Mouse (Mus musculus): ENCODE results near the gene Fmnl1. TPM values are rescaled to one million over a fixed set of nuclear protein-coding genes. Genes with fewer than 3 reads are reported as not detected.

Fmnl1 gene
- polyA plus RNA-seq, 1 experiment from 2014 or later = 1.5 TPM

DNA sequence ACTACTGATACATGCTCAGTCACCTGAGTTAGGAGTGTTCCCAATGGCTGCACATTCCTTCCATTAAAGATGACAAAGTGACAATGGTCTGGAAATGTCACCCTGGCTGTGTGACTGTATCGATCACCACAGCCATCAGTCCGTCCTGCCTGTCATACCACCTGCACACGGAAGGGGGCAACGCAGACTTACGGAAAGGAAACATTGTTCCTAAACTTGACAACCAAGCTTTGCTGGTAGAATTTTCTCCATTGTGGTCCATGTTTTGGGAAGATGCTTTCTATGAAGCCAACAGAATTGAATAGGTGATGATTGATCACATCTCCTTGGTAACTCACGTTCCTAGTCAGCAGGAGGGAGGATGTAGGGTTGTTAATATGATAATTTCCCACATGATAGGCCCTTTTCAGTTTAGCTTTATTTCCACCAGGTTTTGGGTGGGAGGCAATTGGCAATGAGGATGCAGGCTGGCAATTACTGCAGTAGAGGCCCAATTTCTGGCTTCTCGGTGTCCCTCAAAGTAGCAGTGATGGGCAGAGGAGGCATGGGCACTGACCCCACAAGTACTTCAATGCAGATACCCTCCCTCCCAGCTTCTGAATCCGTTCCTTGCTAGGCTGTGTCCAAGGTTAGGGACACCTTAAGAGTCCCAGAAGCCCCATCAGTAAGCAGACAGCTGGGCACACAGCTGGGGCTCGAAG is 2.1 kb upstream of the Fmnl1 start:
- no peaks in the 10 kb centered on the region for H3K36me3 ChIP-seq
- H3K4me2 ChIP-seq = no peak overlapping the region
- H3K27me3 ChIP-seq = peaks cover 31% of the 10 kb centered on the region
- no peaks in the 10 kb centered on the region for H3K9me3 ChIP-seq (replicated peaks)
- no peak overlapping the region for H3K27ac ChIP-seq
- WGBS = 24% methylated on average over 9 of the region's 9 CpGs
- peaks cover 24% of the 10 kb centered on the region for H3K4me1 ChIP-seq (replicated peaks)
- no peak overlapping the region for H3K4me3 ChIP-seq
- ATAC-seq (replicated peaks; ENCODE audit: insufficient number of reproducible peaks, insufficient read depth, low FRiP score, low read depth) = no peak
- H3K9ac ChIP-seq = no peak overlapping the region

GRCm38 (mm10) chr11:103169664-103170063 is 1.2 kb upstream of the Fmnl1 start:
- ATAC-seq (replicated peaks; ENCODE audit: insufficient number of reproducible peaks, insufficient read depth, low FRiP score, low read depth) = no peak
- peaks cover 23% of the 10 kb centered on the region for H3K4me1 ChIP-seq (replicated peaks)
- no peak overlapping the region for H3K4me3 ChIP-seq
- peaks cover 31% of the 10 kb centered on the region for H3K27me3 ChIP-seq
- H3K36me3 ChIP-seq = no peaks in the 10 kb centered on the region
- 90% methylated on average over 5 of the region's 5 CpGs for WGBS
- H3K9ac ChIP-seq = no peak overlapping the region
- H3K4me2 ChIP-seq = 0 out of 2 replicates have a peak overlapping the region, but pooled peaks have one; percentile 96
- H3K27ac ChIP-seq = no peak overlapping the region
- H3K9me3 ChIP-seq (replicated peaks) = no peaks in the 10 kb centered on the region

GRCm38 (mm10) chr11:103170111-103170493 is 805 bp upstream of the Fmnl1 start:
- H3K4me2 ChIP-seq = peak overlapping the region; percentile 96
- H3K9ac ChIP-seq = no peak overlapping the region
- H3K4me1 ChIP-seq (replicated peaks) = peaks cover 27% of the 10 kb centered on the region
- peaks cover 31% of the 10 kb centered on the region for H3K27me3 ChIP-seq
- H3K36me3 ChIP-seq = no peaks in the 10 kb centered on the region
- ATAC-seq (replicated peaks; ENCODE audit: insufficient number of reproducible peaks, insufficient read depth, low FRiP score, low read depth) = no peak
- no peak overlapping the region for H3K27ac ChIP-seq
- H3K9me3 ChIP-seq (replicated peaks) = no peaks in the 10 kb centered on the region
- 56% methylated on average over 3 of the region's 3 CpGs for WGBS
- peak overlapping the region; percentile 65 for H3K4me3 ChIP-seq

- no peaks in the 10 kb centered on the region for H3K9me3 ChIP-seq (replicated peaks)
- WGBS = 3% methylated on average over 23 of the region's 23 CpGs
- H3K36me3 ChIP-seq = no peaks in the 10 kb centered on the region
- H3K4me3 ChIP-seq = peak overlapping the region; percentile 65
- peak overlapping the region; percentile 96 for H3K4me2 ChIP-seq
- H3K27ac ChIP-seq = peak overlapping the region; percentile 39; the same call in 1 of the 2 replicates
- peaks cover 31% of the 10 kb centered on the region for H3K27me3 ChIP-seq
- peak overlapping the region; percentile 72 for H3K9ac ChIP-seq
- H3K4me1 ChIP-seq (replicated peaks) = peaks cover 28% of the 10 kb centered on the region
- no peak for ATAC-seq (replicated peaks; ENCODE audit: insufficient number of reproducible peaks, insufficient read depth, low FRiP score, low read depth)
These were observed 346 bp downstream of the Fmnl1 start for GRCm38 (mm10) chr11:103171286-103171620.

- Histone ChIP-seq H3K9me3 (replicated peaks) (no peaks in the 10 kb centered on the region), H3K4me2 (peak overlapping the region; percentile 96), H3K27me3 (peaks cover 31% of the 10 kb centered on the region), H3K9ac (peak overlapping the region; percentile 72; the same call in 1 of the 2 replicates), H3K27ac (no peak overlapping the region; the same call in 1 of the 2 replicates), H3K36me3 (no peaks in the 10 kb centered on the region), H3K4me3 (peak overlapping the region; percentile 65), H3K4me1 (replicated peaks) (peaks cover 33% of the 10 kb centered on the region)
- ATAC-seq (replicated peaks; ENCODE audit: insufficient number of reproducible peaks, insufficient read depth, low FRiP score, low read depth) = no peak
- WGBS = 46% methylated on average over 9 of the region's 9 CpGs
These were observed 940 bp downstream of the Fmnl1 start for GRCm38 (mm10) chr11:103171703-103172391.

- Histone ChIP-seq H3K4me2 (peak overlapping the region; percentile 96), H3K4me1 (replicated peaks) (peaks cover 40% of the 10 kb centered on the region), H3K4me3 (peak overlapping the region; percentile 65; the same call in 1 of the 2 replicates), H3K27ac (no peak overlapping the region; the same call in 1 of the 2 replicates), H3K27me3 (peaks cover 31% of the 10 kb centered on the region), H3K9me3 (replicated peaks) (no peaks in the 10 kb centered on the region), H3K36me3 (no peaks in the 10 kb centered on the region), H3K9ac (no peak overlapping the region)
- ATAC-seq (replicated peaks; ENCODE audit: insufficient number of reproducible peaks, insufficient read depth, low FRiP score, low read depth) = no peak
- 56% methylated on average over 6 of the region's 6 CpGs for WGBS
These were observed 1.6 kb downstream of the Fmnl1 start for GRCm38 (mm10) chr11:103172392-103173040.

DNA sequence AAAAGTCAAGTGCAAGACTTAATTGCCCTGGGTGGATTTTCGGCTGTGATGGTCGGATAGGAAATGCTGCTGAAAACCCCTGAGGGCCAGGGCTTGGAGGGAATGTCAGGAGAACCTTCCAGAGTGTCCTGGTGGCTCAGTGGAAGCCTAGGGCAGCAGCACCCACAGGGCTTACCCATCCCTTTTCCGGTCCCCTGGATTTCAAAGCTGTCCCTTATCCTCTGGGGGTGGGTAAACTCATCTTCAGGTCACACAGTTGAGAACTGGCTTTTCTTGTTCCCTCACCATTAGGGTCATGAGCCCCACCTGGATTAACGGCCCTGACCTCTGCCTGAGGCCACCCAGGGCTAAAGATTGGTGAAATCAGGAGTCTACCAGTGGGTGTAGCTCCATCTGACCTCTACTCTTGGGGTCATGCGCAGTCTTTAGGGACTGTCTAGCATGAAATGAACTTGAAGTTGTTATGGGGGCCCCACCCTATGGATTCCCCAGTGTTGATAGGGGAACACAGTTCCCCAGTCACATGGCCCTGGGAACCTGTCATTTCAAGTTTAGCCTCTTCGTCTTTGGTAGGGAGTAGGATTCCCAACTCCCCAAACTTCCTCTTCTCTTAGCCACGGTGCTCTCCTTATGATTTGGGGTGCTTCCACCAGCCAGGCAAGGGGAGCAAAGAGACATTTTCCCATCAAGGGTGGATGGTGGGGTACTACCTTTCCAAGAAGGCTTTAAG is 2.3 kb downstream of the Fmnl1 start:
- Histone ChIP-seq H3K9ac (no peak overlapping the region), H3K36me3 (no peaks in the 10 kb centered on the region), H3K4me2 (peak overlapping the region; percentile 96; the same call in 1 of the 2 replicates), H3K4me3 (no peak overlapping the region), H3K27me3 (peaks cover 31% of the 10 kb centered on the region), H3K27ac (no peak overlapping the region), H3K9me3 (replicated peaks) (no peaks in the 10 kb centered on the region), H3K4me1 (replicated peaks) (peaks cover 46% of the 10 kb centered on the region)
- ATAC-seq (replicated peaks; ENCODE audit: insufficient number of reproducible peaks, insufficient read depth, low FRiP score, low read depth) = no peak
- WGBS = 84% methylated on average over 7 of the region's 7 CpGs

- Histone ChIP-seq H3K4me1 (replicated peaks) (peaks cover 48% of the 10 kb centered on the region), H3K9me3 (replicated peaks) (no peaks in the 10 kb centered on the region), H3K4me3 (no peak overlapping the region), H3K27me3 (peaks cover 30% of the 10 kb centered on the region), H3K27ac (no peak overlapping the region; the same call in 1 of the 2 replicates), H3K36me3 (no peaks in the 10 kb centered on the region), H3K4me2 (no peak overlapping the region), H3K9ac (no peak overlapping the region)
- WGBS = 87% methylated on average over 11 of the region's 11 CpGs
- no peak for ATAC-seq (replicated peaks; ENCODE audit: insufficient number of reproducible peaks, insufficient read depth, low FRiP score, low read depth)
These were observed 3.0 kb downstream of the Fmnl1 start for GRCm38 (mm10) chr11:103173771-103174344.

- H3K9me3 ChIP-seq (replicated peaks) = no peaks in the 10 kb centered on the region
- H3K4me1 ChIP-seq (replicated peaks) = peaks cover 48% of the 10 kb centered on the region
- H3K27me3 ChIP-seq = peaks cover 24% of the 10 kb centered on the region
- no peak for ATAC-seq (replicated peaks; ENCODE audit: insufficient number of reproducible peaks, insufficient read depth, low FRiP score, low read depth)
- H3K36me3 ChIP-seq = no peaks in the 10 kb centered on the region
- peak overlapping the region; percentile 14; the same call in 1 of the 2 replicates for H3K27ac ChIP-seq
- no peak overlapping the region for H3K9ac ChIP-seq
- WGBS = 77% methylated on average over 5 of the region's 5 CpGs
- no peak overlapping the region for H3K4me2 ChIP-seq
- no peak overlapping the region for H3K4me3 ChIP-seq
These were observed 3.5 kb downstream of the Fmnl1 start for GRCm38 (mm10) chr11:103174411-103174832.

DNA sequence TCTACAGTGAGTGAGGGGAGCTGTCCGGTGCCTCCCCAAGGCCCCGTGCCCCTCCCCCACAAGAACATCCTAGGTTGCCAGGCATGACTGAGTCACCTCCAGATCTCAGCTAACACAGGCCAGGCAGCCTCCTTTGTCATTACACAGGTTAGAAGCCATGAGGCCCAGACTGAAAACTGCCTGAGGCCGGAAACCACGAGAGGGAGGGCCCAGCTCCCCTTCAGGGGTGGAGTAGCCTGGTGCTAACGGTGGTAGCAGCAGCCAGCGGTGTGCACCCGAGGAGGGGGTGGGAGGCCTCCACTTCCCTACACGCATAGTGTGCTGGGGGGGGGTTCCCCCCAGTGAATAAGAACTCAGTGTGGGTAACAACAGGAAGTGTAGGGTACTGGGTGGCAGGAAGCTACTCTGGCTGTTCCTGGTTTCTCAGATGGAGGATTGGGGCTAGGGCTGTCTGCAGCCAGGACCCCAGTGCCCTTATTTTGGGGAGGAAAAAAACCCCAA is 4.0 kb downstream of the Fmnl1 start:
- ATAC-seq (replicated peaks; ENCODE audit: insufficient number of reproducible peaks, insufficient read depth, low FRiP score, low read depth) = peak; percentile 7; the same call in 1 of the 2 replicates
- WGBS = 43% methylated on average over 8 of the region's 8 CpGs
- no peak overlapping the region for H3K4me2 ChIP-seq
- peak overlapping the region; percentile 14; the same call in 1 of the 2 replicates for H3K27ac ChIP-seq
- no peaks in the 10 kb centered on the region for H3K36me3 ChIP-seq
- no peak overlapping the region for H3K4me3 ChIP-seq
- peaks cover 19% of the 10 kb centered on the region for H3K27me3 ChIP-seq
- no peaks in the 10 kb centered on the region for H3K9me3 ChIP-seq (replicated peaks)
- H3K4me1 ChIP-seq (replicated peaks) = peaks cover 48% of the 10 kb centered on the region
- H3K9ac ChIP-seq = no peak overlapping the region

Measured in heart, embryonic 15.5 days (tissue).